Mouse (Mus musculus) left cerebral cortex, postnatal 25 days (tissue): ENCODE data around the gene Btbd35f5. TPM values are rescaled to one million over a fixed set of nuclear protein-coding genes. Genes with fewer than 3 reads are reported as not detected.
"Not testable (repeated sequence)": the region's sequence is repeated elsewhere in the genome, so short reads cannot be mapped to it uniquely, and the experiment has no call there.

Experiments used
- DNase-seq, 2 experiments: peaks; one replicate each; pipeline ENCODE4 v3.0.0; 2022; ENCODE audit warnings: low spot score in 2 of 2, mixed read lengths in 1 of 2
- intact Hi-C: fragments of 180-260 bp; cut with DNase I; formaldehyde crosslinking; loops from one replicate; pipeline ENCODE4 v1.15.1; 2025
- total RNA-seq, 2 experiments: library from RNA; stranded (reverse); gene quantifications; 2 replicates each; pipeline ENCODE4 v1.2.3; 2021

The Btbd35f5 gene
- total RNA-seq = not detected

DNA sequence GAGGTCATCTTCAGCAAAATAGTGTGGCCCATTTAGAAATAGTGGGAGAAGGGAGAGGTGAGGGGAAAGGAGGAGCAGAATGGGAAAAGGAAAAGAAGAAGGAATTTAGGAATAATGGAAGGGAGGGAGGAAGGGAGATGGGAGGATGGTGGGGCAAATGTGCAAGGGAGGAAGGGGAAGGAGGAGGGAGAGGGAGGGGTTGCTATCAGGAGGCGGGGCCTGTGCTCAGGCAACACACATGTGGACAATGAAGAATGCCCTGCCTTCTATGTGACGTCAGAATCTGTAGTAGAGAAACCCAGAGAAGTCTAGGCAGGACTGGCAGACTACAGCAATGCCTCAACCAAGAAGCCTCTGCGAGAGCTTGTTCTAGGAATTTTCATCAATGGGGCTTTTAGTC is at the start of gene Btbd35f5:
Gene Btbd35f5 (plus strand): TSS at position 301 of the 400 bp plus-strand sequence.
- DNase-seq, intact Hi-C loops: not testable (repeated sequence)

GRCm38 (mm10) chrX:32941468-32941867 is 32.2 kb upstream of the Btbd35f5 start, which contains the start of gene Gm21789:
Gm21789 (plus strand) TSS chrX:32941768.
- intact Hi-C loops, DNase-seq: not testable (repeated sequence)

Other genes starting within 250 kb of the Btbd35f5 start
- gene Btbd35f21, start 247.8 kb upstream of the Btbd35f5 start, total RNA-seq = not detected
- gene Btbd35f30, start 79.3 kb upstream of the Btbd35f5 start, total RNA-seq = not detected
- not detected for gene Gm21789, start 32.1 kb upstream of the Btbd35f5 start, total RNA-seq